Mouse (Mus musculus): Measurements from ENCODE around the gene Myo1d.
A peak's percentile ranks its signal among the peaks of the same experiment; 100 is the strongest.

The Myo1d gene

DNA sequence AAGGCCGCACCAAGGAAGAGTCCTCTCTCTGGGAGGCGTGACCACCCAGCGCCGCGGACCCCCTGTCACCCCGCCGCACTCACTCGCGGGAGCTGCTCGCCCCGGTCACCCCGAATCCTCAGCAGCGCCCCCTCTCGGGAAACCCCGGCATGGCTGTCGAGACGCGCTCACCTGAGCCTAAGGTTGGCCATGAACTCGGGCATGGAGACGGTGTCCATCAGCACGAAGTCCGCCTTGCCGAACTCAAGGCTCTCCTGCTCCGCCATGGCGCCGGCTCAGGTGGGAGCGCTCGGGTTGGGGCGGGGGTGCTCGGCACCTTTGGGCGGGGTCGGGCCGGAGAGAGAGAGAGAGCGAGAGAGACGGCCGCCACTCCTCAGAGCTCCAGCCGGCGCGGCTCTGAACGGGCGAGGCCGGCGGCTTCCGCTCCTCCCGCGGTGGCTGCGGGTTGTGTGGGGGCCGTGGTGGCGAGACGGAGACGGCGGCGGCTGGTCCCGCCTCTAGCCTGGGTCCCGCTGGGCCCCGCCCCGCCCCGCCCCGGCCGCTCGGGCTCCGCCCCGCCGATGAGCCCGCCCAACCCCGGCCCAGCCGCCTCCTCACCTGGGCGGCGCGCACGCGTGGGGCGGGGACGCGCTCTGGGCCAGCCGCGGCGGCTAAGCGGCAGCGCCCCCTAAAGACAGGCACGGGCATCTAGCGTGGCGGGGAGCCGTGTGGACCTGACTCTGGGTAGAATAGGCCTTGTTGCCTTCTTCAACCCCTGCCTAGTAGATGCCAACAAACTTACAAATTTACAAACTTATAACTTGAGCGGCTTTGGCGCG, at the start of gene Myo1d:
Gene Myo1d, minus strand, starts transcription at position 499 of the 818 bp plus-strand sequence.
- DNase-seq (ENCODE audit: extremely low spot score, low read depth, low spot score), result peak; percentile 42

- no peak for DNase-seq (ENCODE audit: extremely low spot score, low read depth, low spot score)
These were observed 42.0 kb upstream of the Myo1d start for GRCm38 (mm10) chr11:80821794-80822193.

GRCm38 (mm10) chr11:80821296-80821695, 41.5 kb upstream of the Myo1d start:
- no peak for DNase-seq (ENCODE audit: extremely low spot score, low read depth, low spot score)

DNA sequence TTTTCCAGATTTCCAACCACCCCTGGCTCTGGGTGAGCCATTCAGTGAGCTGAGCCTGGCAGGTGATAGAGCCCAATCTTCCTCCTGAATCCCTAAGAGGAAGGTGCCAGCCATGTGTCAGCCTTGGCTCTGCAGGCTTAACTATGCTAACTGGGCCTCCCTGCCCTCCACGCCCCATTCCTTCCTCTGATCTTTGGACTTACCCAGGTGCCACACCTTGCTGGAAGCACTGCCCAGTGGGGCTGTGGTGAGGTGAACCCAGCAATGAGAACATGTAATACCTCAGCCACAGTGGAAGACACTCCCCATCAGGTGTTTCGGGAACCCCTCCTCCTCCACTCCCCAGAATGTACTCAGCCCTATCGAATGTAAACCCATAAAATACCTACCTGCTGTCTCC, 40.3 kb upstream of the Myo1d start:
- DNase-seq (ENCODE audit: extremely low spot score, low read depth, low spot score), result no peak

DNA sequence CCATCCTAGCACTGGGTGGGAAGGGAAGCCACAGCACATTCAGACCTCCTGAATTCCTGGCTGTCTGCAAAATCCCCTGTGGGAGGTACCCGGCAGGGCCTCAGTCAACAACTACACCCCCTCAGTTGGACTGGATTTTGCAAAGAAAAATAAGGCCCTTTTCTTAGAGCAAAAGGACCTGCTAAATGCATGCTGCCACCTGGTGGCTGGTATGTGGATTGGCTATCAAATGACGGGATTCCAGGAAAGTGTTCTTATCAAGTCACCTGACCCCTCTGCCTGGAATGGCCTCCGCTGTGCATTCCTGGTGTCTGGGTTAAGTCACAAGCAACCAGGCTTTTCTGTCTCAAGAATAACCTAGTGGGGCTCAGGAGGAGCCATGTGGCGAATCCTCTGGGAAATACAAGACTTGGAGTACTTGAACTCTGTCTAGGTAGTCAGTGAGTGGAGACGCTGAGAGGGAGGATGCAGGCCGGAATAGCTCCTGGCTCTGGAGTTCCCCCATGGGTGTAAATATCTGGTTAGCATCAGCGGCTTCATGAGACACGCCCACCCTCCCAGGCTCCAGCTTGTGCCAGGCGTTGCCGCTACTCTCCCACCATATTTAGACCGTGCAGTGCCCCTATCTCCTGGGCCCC, 38.4 kb upstream of the Myo1d start:
- DNase-seq (ENCODE audit: extremely low spot score, low read depth, low spot score), result peak; percentile 83

GRCm38 (mm10) chr11:80815354-80815753, 35.5 kb upstream of the Myo1d start:
- DNase-seq (ENCODE audit: extremely low spot score, low read depth, low spot score), result no peak

- DNase-seq (ENCODE audit: extremely low spot score, low read depth, low spot score), result no peak
These were observed 31.3 kb upstream of the Myo1d start for GRCm38 (mm10) chr11:80811156-80811555.

DNA sequence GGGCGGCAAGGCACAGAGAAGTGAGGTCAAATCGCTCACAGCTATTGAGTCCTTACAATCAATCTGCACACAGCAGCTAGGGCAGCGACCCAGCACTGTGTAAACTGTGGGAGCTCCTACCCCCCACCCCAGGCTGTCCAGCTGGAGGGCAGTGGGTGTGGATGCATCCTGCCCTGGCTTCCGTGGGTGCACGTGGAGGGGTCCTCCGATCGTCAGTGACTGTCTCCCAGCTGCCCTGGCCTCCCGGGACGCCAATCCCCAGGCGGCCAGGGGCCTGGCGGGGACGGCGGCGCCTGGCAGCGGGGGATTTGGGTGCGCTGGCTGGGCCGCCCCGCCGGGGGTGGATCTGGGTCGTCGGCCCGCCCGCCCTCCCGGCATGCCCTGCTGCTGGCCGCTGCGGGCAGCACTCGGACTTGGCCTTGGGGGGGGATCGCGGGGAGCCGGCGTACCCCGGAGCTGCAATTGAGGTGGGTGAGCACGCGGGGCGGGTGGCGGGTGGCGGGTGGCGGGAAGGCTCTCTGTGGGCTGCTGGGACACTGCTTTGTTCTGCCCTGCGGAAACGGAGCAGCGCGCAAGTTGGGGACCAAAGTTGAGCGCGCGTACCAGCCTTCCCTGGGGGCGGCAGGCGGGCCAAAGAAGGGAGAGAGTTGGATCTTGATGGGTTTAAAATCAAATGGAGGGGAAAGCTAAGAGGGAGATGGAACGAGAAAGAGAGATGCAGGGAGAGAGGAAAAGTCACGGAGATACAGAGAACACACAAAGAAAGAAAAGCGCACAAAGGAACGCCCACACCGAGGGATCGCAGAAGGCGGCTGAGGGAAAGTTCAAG, 30.4 kb upstream of the Myo1d start, which contains the start of gene Tmem98:
Gene Tmem98, plus strand, starts transcription at position 183 of the 829 bp plus-strand sequence.
- DNase-seq (ENCODE audit: extremely low spot score, low read depth, low spot score), result no peak

DNA sequence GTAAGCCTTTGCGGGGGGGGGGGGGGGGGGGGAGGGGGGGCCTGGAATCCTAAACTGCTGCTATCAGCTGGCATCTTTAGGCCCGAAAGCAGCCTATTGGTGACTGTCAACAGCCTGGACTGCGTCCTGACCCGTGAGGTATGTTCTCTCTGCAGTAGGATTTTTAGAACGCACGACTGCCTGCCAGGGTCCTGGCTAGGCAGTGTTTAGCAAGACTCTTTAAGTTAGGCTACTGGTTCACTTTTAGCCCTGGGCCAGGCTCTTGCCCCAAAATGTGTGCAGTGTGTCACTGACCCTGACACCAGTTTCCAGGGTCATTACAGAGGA, 29.8 kb upstream of the Myo1d start:
- no peak for DNase-seq (ENCODE audit: extremely low spot score, low read depth, low spot score)

DNA sequence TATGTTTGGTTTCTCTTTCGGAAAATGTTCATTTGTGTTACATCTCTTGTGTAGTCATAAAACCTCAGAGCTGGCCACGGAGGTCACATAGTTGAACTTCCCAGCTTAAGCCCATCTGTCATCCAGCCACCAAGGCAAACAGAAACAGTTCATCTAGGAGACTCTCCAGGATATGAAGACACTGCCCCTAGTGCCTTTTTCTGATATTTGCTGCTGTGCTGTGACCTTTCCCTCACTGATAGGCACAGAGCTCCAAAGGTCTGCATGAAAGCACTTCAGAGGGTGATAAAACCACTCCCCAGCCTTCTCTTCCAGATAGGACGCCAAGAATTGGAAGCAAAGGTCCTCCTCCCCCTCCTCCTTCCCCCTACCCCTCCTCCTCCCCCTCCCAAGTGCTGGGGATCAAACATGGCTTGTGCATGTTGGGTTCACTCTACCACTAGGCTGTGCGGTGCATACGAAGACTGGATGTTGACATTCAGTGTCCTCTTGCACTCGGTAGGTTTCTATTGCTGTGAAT, 28.8 kb upstream of the Myo1d start:
- DNase-seq (ENCODE audit: extremely low spot score, low read depth, low spot score), result no peak

DNA sequence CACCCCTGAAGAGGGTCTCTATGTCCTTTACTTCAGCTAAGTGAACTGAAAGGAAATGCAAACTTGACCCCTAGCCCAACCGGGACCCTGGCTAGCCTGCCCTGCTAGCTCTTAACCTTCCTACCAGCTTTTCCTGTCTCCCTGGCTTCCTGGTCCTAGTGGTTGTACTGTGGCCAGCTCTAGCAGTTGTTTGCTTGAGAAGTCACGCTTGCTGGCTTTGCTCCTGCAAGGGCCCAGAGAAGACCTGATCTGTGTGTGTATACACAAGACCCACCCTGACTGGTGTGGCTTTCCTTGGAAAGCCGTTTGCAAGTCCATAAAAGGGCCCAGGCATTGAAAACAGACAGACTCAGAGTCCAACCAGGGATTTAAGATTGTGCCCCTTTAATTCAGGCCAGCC, 22.9 kb upstream of the Myo1d start:
- no peak for DNase-seq (ENCODE audit: extremely low spot score, low read depth, low spot score)

DNA sequence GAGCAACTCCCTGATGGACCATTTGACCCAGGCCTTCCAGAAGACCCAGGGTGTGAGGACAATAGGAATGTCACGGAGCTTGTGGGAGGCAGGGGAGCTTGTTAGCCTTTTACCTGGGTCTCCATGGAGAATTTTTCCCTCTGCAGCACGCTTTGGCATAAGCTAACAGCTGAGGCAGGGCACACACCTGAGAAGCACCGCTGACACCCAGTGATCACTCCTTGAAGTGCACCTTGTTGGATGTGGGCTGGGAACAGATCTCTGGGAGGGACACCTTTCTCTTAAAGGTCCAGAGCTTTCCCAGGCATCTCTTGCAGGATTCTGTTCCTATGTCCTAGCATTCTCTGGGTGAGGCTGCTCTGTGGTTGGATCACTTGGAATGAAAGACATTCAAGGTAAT, 20.2 kb upstream of the Myo1d start:
- no peak for DNase-seq (ENCODE audit: extremely low spot score, low read depth, low spot score)

- DNase-seq (ENCODE audit: extremely low spot score, low read depth, low spot score), result no peak
These were observed 15.6 kb upstream of the Myo1d start for GRCm38 (mm10) chr11:80795431-80795830.

- no peak for DNase-seq (ENCODE audit: extremely low spot score, low read depth, low spot score)
These were observed 14.5 kb upstream of the Myo1d start for GRCm38 (mm10) chr11:80794290-80794689.

DNA sequence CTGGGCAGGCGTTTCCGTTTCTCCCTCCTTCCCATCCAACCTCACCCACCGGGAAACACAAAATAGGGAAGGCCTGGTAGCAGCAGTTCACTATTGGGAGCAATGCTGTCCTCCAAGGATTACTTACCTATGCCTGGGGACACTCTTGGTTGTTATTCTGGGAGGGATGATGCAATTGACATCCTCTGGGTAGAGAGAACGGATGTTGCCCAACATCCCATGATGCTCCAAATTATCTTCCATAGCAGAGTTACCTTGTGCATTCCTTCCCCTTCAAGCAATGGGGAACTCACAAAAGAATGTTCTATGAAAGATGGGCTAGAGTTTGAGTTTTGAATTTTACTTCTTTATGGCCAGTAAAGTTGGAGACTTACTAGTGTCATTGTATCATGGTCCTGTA, 13.6 kb upstream of the Myo1d start:
- no peak for DNase-seq (ENCODE audit: extremely low spot score, low read depth, low spot score)

- DNase-seq (ENCODE audit: extremely low spot score, low read depth, low spot score), result no peak
These were observed 12.0 kb upstream of the Myo1d start for GRCm38 (mm10) chr11:80791677-80792432.

DNA sequence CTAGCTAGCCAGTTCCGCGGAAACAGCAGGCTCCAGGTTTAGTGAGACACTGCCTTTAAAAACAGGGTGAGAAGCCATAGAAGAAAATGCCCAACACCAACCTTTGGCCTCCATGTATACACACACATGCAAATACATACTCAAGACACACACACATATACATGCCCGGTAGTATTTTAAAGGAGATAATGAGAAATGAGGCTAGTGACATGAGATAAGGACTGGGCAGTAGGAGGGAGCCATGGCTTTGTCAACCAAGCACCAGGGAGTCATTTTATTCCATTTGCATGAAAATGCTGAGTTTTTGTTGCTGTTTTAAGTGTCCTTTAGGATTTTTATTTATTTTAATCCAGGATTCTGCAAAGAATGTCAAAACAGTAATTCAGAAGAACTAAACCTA, 10.6 kb upstream of the Myo1d start:
- no peak for DNase-seq (ENCODE audit: extremely low spot score, low read depth, low spot score)

- no peak for DNase-seq (ENCODE audit: extremely low spot score, low read depth, low spot score)
These were observed 9.9 kb upstream of the Myo1d start for GRCm38 (mm10) chr11:80789647-80790240.

- DNase-seq (ENCODE audit: extremely low spot score, low read depth, low spot score), result no peak
These were observed 5.8 kb upstream of the Myo1d start for GRCm38 (mm10) chr11:80785672-80786071.

- DNase-seq (ENCODE audit: extremely low spot score, low read depth, low spot score), result no peak
These were observed 4.5 kb upstream of the Myo1d start for GRCm38 (mm10) chr11:80784294-80784743.
